Mouse (Mus musculus) ES-E14 (cell line): ENCODE measurements around the gene Reln. TPM values are rescaled to one million over a fixed set of nuclear protein-coding genes. Genes with fewer than 3 reads are reported as not detected.

Source experiments
- DNase-seq: peaks from one replicate; pipeline ENCODE4 v3.0.0-alpha.2; 2013; ENCODE audit warnings: low read depth, low spot score
- H3K27ac ChIP-seq: 2 replicates; pipeline ENCODE4 v1.5.1; 2012; ENCODE audit warnings: low read depth, mild to moderate bottlenecking, low read length, moderate library complexity, mixed read lengths; ENCODE audit not compliant: poor library complexity, insufficient read depth, severe bottlenecking
- H3K36me3 ChIP-seq: 2 replicates; pipeline ENCODE4 v1.6.1; 2012; ENCODE audit warnings: mild to moderate bottlenecking, low read length, moderate library complexity, mixed read lengths; ENCODE audit not compliant: control insufficient read depth, poor library complexity, insufficient read depth, severe bottlenecking
- H3K4me1 ChIP-seq, 2 experiments: fragments of 150-350 bp in 1 of 2; sonication (generic) in 1 of 2; 2 replicates each; pipeline ENCODE4 v1.6.1; 2012; ENCODE audit warnings: low read length in 2 of 2, mild to moderate bottlenecking in 1 of 2, mixed read lengths in 1 of 2; ENCODE audit not compliant: control insufficient read depth in 2 of 2, insufficient read depth in 2 of 2, poor library complexity in 1 of 2
- H3K4me3 ChIP-seq, 2 experiments: fragments of 150-350 bp in 1 of 2; sonication (generic) in 1 of 2; 2 replicates each; pipeline ENCODE4 v1.5.1; 2012; ENCODE audit warnings: low read length in 2 of 2, low read depth in 1 of 2, mild to moderate bottlenecking in 1 of 2, mixed read lengths in 1 of 2; ENCODE audit not compliant: insufficient read depth in 1 of 2, poor library complexity in 1 of 2, severe bottlenecking in 1 of 2
- H3K9ac ChIP-seq: 2 replicates; pipeline ENCODE4 v1.6.1; 2012; ENCODE audit warnings: low read depth, mild to moderate bottlenecking, low read length, mixed read lengths; ENCODE audit not compliant: poor library complexity, insufficient read depth, severe bottlenecking
- H3K9me3 ChIP-seq: fragments of 150-350 bp; sonication (generic); 2 replicates; pipeline ENCODE4 v1.6.1; 2012; ENCODE audit warnings: low read depth, mild to moderate bottlenecking, low read length; ENCODE audit not compliant: control insufficient read depth, insufficient read depth
- CHD2 ChIP-seq: IDR thresholded peaks from 2 replicates; pipeline ENCODE4 v1.6.1; 2014; ENCODE audit warnings: mild to moderate bottlenecking, low read depth, low read length, inconsistent platforms
- HCFC1 ChIP-seq: IDR thresholded peaks from 2 replicates; pipeline ENCODE4 v1.6.1; 2012; ENCODE audit warnings: low read length, inconsistent platforms, borderline replicate concordance; ENCODE audit not compliant: insufficient read depth
- MAFK ChIP-seq: IDR thresholded peaks from 2 replicates; pipeline ENCODE4 v1.6.1; 2014; ENCODE audit warnings: mild to moderate bottlenecking, low read depth, low read length, inconsistent platforms; ENCODE audit not compliant: insufficient read depth
- ZC3H11A ChIP-seq: IDR thresholded peaks from 2 replicates; pipeline ENCODE4 v1.6.1; 2012; ENCODE audit warnings: low read depth, mild to moderate bottlenecking, inconsistent platforms, low read length, borderline replicate concordance
- ZNF384 ChIP-seq: IDR thresholded peaks from 2 replicates; pipeline ENCODE4 v1.6.1; 2012; ENCODE audit warnings: low read depth, low read length, inconsistent platforms
- in situ Hi-C, 2 experiments: fragments of 600-800 bp; cut with MboI; formaldehyde crosslinking; loops; one replicate each; pipeline ENCODE4 v1.15.1; 2025; ENCODE audit warnings: low sequenced_read_pairs in 2 of 2, inconsistent platforms in 1 of 2; ENCODE audit not compliant: unreplicated experiment in 2 of 2
- total RNA-seq: library from RNA; depleted of rRNA; stranded (reverse); fragments of 300-350 nt; gene quantifications from 2 replicates; pipeline ENCODE4 v1.2.3, GENCODE M21; 2012

Reln gene
- total RNA-seq, 1 experiment, result 2.1 TPM

DNA sequence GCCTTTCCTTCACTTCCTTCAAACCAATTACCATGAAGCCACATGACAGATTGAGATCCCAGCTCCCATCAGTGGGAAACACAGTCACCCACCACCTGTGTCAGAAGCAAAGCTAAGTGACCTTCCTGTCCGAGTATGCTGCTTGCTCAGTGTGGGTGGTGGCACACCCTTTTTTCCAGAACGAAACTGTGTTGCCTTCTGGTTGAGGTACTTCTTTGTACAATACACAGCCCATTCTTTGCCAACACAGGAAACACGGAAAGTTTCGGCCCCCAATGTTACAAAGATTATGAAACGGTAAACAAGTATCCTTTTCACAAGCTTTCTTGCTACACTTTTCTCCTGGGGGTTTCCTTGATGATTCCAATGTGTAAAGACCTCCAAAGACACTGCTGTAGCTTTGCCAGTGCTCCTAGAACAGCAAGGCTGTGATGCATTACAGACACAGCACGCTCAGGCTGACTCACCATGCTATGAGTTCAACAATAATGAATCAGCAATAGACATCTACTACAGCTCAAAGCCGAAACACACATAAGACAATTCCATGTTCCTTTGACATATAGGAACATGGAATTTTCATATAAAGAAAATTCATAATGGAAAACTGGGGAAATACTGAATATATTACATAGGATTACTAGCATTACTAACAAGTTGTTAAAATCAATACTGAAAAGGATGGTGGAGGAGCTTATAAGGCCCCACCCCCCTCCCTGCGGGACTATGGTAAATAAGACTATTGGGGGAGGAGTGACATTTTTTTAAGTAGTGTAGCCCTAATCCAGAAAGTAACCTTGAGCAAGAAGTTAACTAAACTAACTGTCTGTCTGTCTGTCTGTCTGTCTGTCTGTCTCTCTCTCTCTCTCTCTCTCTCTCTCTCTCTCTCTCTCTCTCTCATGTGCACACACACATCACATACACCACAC lies 15.8 kb downstream of the Reln start:
- in situ Hi-C loops, result no loop called here

DNA sequence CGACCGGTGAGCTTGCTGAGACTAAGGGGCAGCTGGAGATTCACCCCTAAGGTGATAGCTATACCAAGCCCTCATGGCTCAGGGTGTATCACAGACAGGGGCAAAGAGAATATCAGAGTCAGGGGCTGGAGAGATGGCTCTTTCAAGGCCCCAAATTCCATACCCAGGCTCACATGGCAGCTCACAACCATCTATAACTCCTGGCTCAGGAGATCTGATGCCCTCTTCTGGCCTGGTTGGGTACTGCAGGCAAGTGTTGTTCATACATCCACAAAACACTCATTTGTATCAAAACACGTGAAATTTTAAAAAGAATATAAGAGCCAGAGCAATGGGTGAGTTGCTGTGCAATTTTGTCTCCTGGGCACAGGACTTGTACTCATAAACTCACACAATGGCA lies 17.3 kb downstream of the Reln start:
- in situ Hi-C loops, result no loop called here
- H3K9ac ChIP-seq, result no peak overlapping the region
- DNase-seq, result peak; percentile 35
- no peak overlapping the region for H3K27ac ChIP-seq
- TF ChIP-seq HCFC1, result no peak
- peak; percentile 45; the same call in 1 of the 2 replicates for TF ChIP-seq ZC3H11A
- TF ChIP-seq MAFK, result no peak
- TF ChIP-seq ZNF384, result no peak
- H3K9me3 ChIP-seq, result no peaks in the 10 kb centered on the region
- no peaks in the 10 kb centered on the region for H3K36me3 ChIP-seq
- H3K4me1 ChIP-seq, result no peaks in the 10 kb centered on the region
- no peak overlapping the region for H3K4me3 ChIP-seq

More for the DNA sequence above, 15.8 kb downstream of the Reln start:
- Histone ChIP-seq H3K9me3 (no peaks in the 10 kb centered on the region), H3K4me1 (no peaks in the 10 kb centered on the region), H3K36me3 (no peaks in the 10 kb centered on the region), H3K27ac (no peak overlapping the region), H3K4me3 (no peak overlapping the region), H3K9ac (no peak overlapping the region)
- DNase-seq, result no peak
- TF ChIP-seq CHD2, result no peak
- no peak for TF ChIP-seq HCFC1
- no peak for TF ChIP-seq ZC3H11A
- TF ChIP-seq ZNF384, result no peak
- no peak for TF ChIP-seq MAFK

DNA sequence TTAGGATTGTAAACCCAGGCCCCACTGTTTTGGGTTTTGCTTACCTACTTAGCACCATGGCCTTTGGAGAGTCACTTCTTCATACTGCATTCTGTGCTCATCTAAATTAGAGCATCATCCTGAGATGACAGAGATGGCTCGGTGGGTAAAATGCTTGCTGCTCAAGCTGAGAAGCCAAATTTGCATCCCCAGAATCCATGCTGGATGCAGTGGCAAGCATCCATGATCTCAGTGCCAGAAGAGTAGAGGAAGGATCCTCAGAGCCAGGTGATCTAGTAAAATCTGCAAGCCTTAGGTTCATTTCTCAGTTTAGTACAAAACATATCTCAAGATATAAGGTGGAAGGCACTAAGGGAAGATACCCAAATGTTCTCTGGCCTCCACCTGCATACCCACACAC lies 20.7 kb downstream of the Reln start:
- no peak for TF ChIP-seq CHD2
- no peak for TF ChIP-seq ZC3H11A
- no peak for TF ChIP-seq MAFK
- no peak for TF ChIP-seq HCFC1
- TF ChIP-seq ZNF384, result no peak
- Histone ChIP-seq H3K9ac (no peak overlapping the region), H3K4me1 (no peaks in the 10 kb centered on the region), H3K4me3 (no peak overlapping the region), H3K36me3 (no peaks in the 10 kb centered on the region), H3K27ac (no peak overlapping the region), H3K9me3 (no peaks in the 10 kb centered on the region)
- DNase-seq, result no peak
- in situ Hi-C loops, result no loop called here

DNA sequence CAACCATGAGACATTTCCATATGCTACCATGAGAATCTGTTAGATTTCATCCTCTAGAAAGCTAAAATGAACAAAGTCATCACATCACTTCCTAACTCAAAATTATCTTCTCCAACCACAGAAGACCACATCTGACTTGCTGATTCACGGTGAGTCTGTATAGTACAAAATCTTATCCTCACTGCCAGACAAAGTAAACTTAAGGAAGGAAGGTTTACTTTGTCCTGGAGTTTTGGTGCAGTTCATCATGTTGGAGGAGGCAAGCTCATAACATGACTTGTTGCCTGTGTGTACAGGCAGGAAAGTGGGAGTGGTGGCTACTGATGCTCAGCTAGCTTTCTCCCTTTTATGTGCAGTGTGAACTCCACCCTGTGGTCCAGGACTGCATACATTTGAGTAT lies 26.7 kb downstream of the Reln start:
- DNase-seq, result no peak
- Histone ChIP-seq H3K9ac (no peak overlapping the region), H3K36me3 (no peaks in the 10 kb centered on the region), H3K4me1 (no peaks in the 10 kb centered on the region), H3K9me3 (no peaks in the 10 kb centered on the region), H3K27ac (no peak overlapping the region), H3K4me3 (no peak overlapping the region)
- TF ChIP-seq HCFC1 (no peak), MAFK (no peak), CHD2 (no peak), ZC3H11A (no peak), ZNF384 (no peak)
- in situ Hi-C loops, result no loop called here

DNA sequence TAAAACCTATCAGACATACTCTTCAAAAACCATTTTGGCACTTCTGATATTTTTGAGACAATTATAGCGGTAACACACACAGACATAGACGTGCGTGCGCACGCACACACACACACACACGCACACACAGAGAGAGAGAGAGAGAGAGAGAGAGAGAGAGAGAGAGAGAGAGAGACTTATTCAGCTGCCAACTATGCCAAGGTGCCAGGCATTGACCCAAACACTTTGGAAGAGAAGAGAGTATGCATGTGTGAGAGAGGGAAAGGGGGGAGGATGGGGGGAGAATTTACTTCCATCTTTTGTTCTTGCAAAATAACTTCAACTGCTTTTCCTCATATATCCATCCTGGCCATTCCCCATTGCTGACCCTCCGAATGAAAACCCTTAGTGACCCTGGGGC lies 28.0 kb downstream of the Reln start:
- H3K27ac ChIP-seq, result no peak overlapping the region
- H3K9ac ChIP-seq, result no peak overlapping the region
- no peak overlapping the region for H3K4me3 ChIP-seq
- no peaks in the 10 kb centered on the region for H3K9me3 ChIP-seq
- no peak for TF ChIP-seq ZNF384
- no peak for TF ChIP-seq CHD2
- no peak for TF ChIP-seq ZC3H11A
- no peak for TF ChIP-seq HCFC1
- TF ChIP-seq MAFK, result no peak
- no peak for DNase-seq
- H3K4me1 ChIP-seq, result no peaks in the 10 kb centered on the region
- in situ Hi-C loops, result no loop called here
- H3K36me3 ChIP-seq, result no peaks in the 10 kb centered on the region
